Mouse (Mus musculus): ENCODE results near the gene Tmem209.

The Tmem209 gene

GRCm38 (mm10) chr6:30468058-30468457 lies 41.5 kb downstream of the Tmem209 start:
- in situ Hi-C loops (cut with MboI, MseI), result loop anchor here in 1 of 2 experiments (10.0 kb wide), 1 partner anchor 337 kb away; no protein-coding TSS in a partner anchor

GRCm38 (mm10) chr6:30465586-30465985 lies 44.0 kb downstream of the Tmem209 start:
- in situ Hi-C loops (cut with MboI, MseI), result loop anchor here in 1 of 2 experiments (10.0 kb wide), 1 partner anchor 339 kb away; no protein-coding TSS in a partner anchor

- in situ Hi-C loops (cut with MboI, MseI), result loop anchor here (5.0 to 10.0 kb wide), 2 partner anchors 51 to 342 kb away; no protein-coding TSS in a partner anchor
These were observed 46.8 kb downstream of the Tmem209 start for GRCm38 (mm10) chr6:30462822-30463221.

DNA sequence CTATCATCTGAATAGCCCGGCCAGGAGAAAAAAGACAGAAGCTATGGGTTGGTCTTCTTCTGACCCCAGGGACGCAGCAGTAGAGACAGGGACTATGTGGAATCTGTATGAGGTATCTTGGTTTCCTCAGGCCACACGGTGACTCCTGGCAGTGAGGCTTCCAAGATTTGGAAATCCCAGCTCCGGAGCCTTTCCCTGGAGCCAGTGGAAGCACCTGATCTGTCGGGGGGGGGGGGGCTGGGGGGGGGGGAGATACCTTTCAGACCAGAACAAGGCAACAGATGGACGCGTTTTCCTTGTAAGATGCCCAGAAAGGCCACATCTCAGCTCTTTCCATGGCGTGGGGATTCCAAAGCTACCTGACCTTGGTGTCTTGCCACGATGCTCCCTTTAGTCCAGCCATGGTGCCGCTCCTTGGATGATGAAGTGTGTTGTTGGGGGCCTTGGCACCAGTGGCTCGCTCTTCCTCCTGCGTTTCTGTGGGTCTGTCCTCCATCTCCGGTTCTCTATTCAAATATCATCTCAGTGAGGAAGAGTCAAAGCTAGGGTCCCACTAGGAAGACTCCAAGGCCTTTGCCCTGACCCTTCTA lies 47.7 kb downstream of the Tmem209 start:
- in situ Hi-C loops (cut with MboI, MseI), result loop anchor here (5.0 to 10.0 kb wide), 2 partner anchors 50 to 343 kb away; no protein-coding TSS in a partner anchor

- in situ Hi-C loops (cut with MboI, MseI), result loop anchor here (5.0 to 10.0 kb wide), 2 partner anchors 49 to 344 kb away; no protein-coding TSS in a partner anchor
These were observed 48.7 kb downstream of the Tmem209 start for GRCm38 (mm10) chr6:30460750-30461446.

GRCm38 (mm10) chr6:30459811-30460749 lies 49.5 kb downstream of the Tmem209 start:
- in situ Hi-C loops (cut with MboI, MseI), result loop anchor here (5.0 to 10.0 kb wide), 2 partner anchors 48 to 345 kb away; no protein-coding TSS in a partner anchor

DNA sequence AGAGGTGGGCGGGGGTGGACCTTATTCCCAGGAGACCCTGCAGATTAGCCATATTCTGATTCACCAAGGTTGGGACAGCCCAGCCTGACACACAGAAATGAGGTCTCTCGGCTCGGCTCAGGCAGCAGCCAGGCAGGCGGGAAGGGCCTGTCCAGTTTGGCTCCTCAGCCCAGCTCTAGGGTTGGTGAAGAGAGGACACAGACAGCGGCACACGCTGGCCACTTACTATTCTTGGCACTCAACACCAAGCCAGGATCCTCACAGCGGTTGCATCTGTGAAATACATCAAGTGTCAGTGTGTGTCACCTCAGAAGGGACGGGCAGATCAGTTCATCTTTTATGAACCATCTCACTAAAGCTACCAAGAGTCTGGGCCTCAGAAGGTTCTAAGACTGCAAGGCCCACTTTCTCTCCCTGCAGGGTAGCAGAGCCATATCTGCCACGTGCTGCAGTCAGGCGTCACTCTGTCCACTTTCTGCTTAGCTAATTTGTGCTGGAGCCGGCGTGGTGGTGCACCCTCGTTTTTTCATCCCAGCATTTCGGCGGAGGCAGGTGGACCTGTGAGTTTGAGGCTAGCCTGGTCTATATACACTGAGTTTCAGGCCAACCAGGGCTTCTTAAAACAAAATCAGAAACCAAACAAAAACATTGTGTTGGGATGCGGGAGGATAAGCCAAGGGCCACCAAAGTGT lies 50.4 kb downstream of the Tmem209 start:
- in situ Hi-C loops (cut with MboI, MseI), result no loop called here

DNA sequence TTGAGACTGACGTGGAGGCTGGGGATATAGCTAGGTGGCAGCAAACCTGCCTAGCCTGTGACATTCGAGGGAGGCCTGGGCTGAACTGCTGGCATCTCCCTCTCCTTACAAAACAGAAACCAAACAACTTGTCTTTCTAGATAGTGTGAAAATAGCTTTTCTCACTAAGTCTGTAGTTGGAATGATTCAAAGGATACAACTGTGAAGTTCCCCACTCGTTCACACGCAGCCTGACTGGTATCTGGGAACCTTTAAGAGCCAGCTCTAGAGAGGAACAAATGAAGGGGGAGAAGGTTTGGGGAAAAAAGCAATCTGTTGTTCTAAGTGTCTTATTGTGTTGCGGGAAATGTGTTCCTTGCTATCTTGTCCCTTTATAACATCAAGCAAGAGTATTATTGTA lies 51.0 kb downstream of the Tmem209 start:
- in situ Hi-C loops (cut with MboI, MseI), result no loop called here

- in situ Hi-C loops (cut with MboI, MseI), result no loop called here
These were observed 52.6 kb downstream of the Tmem209 start for GRCm38 (mm10) chr6:30456991-30457390.

- in situ Hi-C loops (cut with MboI, MseI), result loop anchor here in 1 of 2 experiments (5.0 to 10.0 kb wide), 2 partner anchors 288 to 365 kb away; no protein-coding TSS in a partner anchor
These were observed 70.0 kb downstream of the Tmem209 start for GRCm38 (mm10) chr6:30439576-30439975.

- in situ Hi-C loops (cut with MboI, MseI), result loop anchor here in 1 of 2 experiments (5.0 to 10.0 kb wide), 2 partner anchors 290 to 368 kb away; no protein-coding TSS in a partner anchor
These were observed 72.5 kb downstream of the Tmem209 start for GRCm38 (mm10) chr6:30437054-30437453.

GRCm38 (mm10) chr6:30436476-30436875 lies 73.1 kb downstream of the Tmem209 start:
- in situ Hi-C loops (cut with MboI, MseI), result loop anchor here in 1 of 2 experiments (5.0 to 10.0 kb wide), 2 partner anchors 291 to 368 kb away; no protein-coding TSS in a partner anchor

DNA sequence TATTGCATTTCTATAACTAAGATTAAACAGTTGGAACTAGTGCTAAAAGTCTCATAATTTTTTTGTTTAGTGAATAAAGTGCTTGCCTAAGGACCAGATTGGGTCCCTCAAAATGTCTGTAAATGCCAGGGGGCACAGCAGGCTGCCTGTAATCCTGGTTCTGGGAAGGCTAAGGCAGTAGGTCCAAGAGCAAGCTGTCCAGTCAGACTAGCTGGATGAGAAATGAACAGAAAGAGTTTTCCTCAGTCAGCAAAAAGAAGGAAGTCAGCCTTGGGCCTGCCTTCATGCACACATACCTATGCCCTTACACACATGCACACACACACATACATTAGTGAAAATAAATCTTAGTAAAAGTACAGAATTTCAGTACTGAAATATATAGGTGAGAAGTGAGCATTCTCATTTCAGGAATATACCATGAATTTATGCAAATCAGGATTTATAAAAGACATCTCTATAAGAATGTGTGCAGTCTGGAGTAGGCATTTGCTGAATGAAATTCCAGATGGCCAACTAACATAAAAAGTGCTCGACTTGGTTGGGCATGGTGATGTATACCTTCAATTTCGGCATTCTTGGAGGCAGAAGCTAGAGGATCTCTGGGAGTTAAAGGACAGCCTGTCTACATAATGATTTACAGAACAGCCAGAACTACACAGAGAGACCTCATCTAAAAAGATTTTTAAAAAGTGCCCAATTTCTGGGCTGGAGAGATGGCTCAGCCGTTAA lies 77.0 kb downstream of the Tmem209 start:
- in situ Hi-C loops (cut with MboI, MseI), result loop anchor here in 1 of 2 experiments (10.0 kb wide), 1 partner anchor 372 kb away; no protein-coding TSS in a partner anchor
